Mouse (Mus musculus): ENCODE data around the gene Nckap5.

- no peak for TF ChIP-seq CTCF (conservative IDR thresholded peaks at IDR 0.05 in 1 of 2, IDR thresholded peaks at IDR 0.05 in 1 of 2; ENCODE audit: low read depth in 2 of 2, low read length in 2 of 2)
- TF ChIP-seq NELFE (IDR thresholded peaks at IDR 0.05; ENCODE audit: low read depth, low read length) = no peak
- no peak for TF ChIP-seq TBP (conservative IDR thresholded peaks at IDR 0.05; ENCODE audit: low read depth, low read length)
- no peak for TF ChIP-seq ZMIZ1 (IDR thresholded peaks at IDR 0.05; ENCODE audit: low read depth, low read length)
- TF ChIP-seq GABPA (IDR thresholded peaks at IDR 0.05; ENCODE audit: insufficient replicate concordance, low read depth, low read length) = no peak
- no peak for TF ChIP-seq POLR2AphosphoS2 (IDR thresholded peaks at IDR 0.05; ENCODE audit: low read depth, low read length)
Measured at GRCm38 (mm10) chr1:126341806-126342205, 488.8 kb downstream of the Nckap5 start.
